Mouse (Mus musculus): ENCODE results near the gene Tsnaxip1. TPM values are rescaled to one million over a fixed set of nuclear protein-coding genes. Genes with fewer than 3 reads are reported as not detected.

Tsnaxip1 gene
- total RNA-seq (2021), result not detected
- long read RNA-seq, experiment 1, result 0 reads
- long read RNA-seq, experiment 2, result 0 reads

DNA sequence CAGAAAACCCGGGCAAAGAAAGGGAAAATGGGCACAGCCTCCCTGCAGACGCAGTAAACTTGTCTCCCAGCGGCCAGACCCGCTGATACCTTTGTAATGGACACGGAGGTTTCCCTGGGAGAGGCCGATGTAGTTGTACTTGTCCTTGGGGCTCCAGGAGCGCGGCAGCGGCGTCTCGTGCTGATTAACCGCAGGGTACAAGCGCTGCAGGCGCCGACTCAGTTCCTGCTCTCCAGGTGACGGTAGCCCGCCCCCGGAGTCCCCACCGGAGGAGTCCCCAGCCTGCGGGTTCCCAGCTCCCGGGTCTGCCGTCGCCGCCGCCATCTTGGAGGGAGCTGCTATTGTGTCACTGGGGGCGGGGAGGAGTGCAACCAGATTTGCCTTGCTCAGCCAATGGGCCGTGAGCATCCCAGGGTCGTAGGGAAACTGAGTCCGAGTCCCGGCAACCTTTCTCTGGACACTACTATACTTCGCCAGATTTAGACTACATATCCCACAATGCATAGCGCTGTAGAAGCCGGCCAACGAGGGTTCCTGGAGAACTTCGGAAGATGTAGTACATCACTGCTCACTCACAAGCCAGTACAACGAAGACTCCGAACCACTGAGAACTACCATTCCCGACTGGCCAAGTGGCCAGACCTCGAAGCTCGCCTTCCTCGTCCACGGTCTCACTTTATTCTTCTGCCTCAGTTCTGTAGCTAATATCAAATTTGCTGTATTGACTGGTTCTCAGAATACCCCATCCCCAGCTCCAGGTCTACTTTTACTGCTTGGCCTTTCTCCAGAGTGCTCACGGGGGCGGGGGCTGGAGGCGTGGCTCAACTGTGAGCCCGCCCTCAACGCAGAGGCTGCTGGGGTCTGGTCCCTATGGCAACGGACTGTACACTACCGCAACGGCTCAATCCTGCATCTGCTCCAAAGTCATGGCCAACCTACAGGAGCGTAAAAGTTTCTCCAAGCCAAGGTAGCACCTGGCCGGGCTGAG, at the start of gene Tsnaxip1, which contains the start of gene Ranbp10:
Gene Tsnaxip1 (plus strand): TSS at position 871 of the 988 bp plus-strand sequence.
Gene Ranbp10 (minus strand): TSS at position 490 of the 988 bp plus-strand sequence.
- DNase-seq, result peak; percentile 89

DNA sequence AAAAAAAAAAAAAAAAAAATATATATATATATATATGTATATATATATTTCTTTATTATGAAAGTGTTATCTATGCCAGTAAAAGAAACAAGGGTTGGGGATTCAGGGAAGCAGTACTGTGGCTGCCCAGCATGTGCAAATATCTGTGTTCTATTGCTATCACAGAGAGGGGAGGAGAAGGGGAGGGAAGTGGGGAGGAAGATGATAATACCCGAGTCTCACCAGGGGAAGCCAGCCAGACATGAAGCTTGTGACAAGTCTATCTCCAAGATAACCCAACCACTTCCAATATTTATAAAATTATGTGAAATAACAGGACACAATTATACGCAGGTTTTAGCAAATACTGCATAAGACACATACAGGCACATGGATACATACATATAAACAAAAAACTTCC, 49.7 kb upstream of the Tsnaxip1 start:
- DNase-seq, result no peak

DNA sequence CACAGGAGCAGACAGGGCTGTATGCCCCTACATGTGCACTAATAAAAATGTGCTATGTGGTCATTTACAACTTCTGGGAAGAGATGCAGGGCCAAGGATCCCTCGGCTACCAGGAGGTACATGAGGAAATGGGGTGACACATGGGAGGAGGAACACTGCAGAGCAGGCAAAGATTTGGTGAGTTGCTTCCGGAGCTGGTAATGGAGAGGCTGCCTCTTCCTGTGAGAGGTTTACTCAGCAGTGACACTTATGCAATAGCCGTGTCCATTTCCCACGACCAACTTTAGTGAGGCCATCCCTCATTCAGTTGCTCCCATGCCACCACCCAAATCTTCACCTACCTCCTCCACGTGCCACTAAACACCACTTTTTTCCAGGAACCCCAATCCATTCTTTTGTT, 47.2 kb upstream of the Tsnaxip1 start:
- no peak for DNase-seq

DNA sequence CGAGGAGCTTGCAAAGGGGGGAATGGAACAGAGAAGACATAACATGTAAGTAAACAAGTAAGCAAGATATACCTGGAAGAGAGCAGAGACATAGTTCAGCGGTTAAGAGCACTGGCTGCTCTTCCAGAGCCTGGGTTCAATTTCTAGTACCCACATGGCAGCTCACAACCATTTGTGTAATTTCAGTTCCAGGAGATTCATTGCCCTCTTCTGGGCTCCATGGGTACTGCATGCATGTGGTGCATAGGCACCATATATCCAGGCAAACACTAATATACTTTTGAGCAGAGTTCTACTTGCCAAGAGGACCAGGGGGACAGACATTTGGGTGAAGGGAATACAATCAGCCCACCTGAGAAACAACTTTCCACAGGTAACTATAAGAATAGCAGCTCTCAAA, 39.3 kb upstream of the Tsnaxip1 start:
- peak; percentile 51 for DNase-seq

DNA sequence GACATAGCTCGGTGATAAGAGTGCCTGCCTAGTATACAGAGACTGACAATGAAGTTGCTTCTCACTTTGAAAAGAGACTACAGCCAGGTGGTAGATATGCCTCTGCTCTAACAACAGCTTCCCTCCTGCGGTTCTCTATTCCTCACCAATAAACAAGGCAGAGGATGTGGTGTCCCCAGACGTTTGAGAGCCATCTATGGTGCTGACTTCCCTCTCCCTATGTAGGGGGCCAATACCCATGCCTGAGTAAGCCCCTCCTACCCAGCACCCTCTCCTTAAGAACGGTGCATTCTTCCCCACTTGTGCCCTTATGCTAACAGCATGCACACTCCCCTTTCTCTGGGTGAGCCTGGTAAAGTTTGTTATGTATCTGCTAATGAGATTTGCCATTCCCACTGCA, 38.6 kb upstream of the Tsnaxip1 start:
- DNase-seq, result no peak

DNA sequence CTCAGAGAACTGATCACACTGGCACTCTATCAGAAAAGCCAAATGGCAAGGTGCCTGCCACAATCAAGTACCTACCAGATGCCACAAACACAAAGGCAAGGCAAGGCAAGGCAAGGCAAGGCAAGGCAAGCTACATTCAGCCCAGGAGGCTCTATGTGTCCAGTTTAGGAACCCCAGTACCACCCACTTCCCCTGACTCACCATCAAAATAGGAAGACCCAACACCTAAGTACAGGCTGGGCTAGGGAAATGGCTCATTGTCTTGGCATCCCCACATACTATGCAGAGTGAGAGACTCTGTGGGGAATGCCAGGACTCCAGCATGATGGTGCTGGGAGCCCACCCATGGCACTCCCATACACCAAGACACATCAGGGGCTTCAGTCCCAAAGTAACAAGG, 37.9 kb upstream of the Tsnaxip1 start:
- no peak for DNase-seq

DNA sequence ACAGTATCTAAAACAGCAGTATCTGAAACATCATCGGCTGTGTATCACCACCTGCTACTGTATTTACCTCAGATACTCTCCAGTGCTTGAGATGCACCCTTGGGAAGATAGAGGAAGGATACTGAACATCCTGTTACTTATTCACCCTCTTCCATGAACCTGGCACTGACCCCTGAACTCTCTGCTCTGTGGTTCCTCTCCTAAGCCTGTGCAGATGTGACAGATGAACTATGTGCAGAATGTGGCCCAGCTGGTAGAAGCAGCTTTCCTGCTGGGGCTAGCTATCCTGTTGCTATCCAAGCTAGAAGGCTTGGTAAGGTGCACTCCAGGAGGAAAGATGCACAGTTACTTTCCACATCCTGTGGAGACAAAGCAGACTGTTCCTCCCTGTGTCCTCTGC, 34.2 kb upstream of the Tsnaxip1 start:
- DNase-seq, result no peak

DNA sequence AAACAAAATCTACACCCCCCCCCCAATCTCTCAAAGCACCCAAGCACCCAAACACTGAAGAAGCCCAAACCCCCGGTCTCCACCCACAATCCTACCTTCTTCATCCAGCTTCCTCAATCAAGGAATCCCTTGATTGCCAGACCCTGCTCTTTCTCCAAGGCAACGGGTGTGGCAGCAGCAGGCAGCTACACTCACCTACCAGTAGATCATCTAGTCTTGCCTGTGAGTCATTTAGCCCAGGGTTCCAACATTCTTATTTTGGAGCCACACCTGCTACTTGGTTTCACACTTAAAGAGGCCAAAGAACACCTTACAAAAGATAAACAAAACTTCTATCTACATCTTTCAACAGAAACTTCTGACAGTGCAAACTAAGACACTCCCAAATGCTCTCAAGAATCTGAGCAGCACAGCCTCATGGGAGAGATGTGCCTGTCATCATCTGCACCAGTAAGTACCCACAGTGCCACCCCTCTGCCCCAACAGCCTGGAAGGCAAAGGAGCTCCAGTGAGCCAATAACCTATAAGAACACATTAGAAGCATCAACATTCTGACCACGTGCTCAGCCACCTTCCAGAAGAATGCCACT, 33.4 kb upstream of the Tsnaxip1 start:
- DNase-seq, result no peak

DNA sequence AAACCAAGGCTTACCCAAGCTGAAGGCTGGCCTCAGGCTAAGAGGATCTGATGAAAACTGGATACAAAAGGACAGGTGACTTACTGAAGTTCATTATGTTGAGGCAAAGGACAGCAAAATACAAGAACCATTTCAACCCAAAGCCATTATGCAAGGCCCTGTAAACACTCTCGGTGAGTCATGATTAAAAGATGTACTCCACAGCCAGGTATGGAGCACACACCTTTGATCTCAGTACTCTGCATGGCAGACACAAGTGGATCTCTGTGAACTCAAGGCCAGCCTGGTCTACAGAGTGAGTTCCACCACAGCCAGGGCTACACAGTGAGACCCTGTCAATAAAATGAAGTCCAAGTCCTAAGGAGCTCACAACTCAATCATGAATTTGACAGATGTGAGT, 31.7 kb upstream of the Tsnaxip1 start:
- no peak for DNase-seq

DNA sequence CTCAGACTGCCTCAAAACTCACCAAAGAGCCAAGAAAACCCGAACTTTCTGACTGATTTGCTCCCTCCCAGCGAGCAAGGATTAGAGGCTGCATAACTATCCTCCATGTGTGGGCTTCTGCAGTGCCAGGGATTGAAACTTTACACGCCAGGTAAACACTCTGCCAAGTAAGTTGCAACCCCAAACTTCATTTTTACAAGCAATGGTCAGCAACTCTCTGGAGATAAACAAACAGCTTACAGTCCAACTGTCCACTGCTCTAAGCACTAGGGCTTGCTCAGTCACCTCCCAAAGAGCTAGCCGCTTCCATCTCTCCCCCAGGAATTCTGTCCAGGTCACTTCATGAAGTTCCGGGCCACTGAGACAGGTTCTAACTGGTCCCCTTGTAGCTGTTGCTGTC, 29.1 kb upstream of the Tsnaxip1 start:
- DNase-seq, result no peak

DNA sequence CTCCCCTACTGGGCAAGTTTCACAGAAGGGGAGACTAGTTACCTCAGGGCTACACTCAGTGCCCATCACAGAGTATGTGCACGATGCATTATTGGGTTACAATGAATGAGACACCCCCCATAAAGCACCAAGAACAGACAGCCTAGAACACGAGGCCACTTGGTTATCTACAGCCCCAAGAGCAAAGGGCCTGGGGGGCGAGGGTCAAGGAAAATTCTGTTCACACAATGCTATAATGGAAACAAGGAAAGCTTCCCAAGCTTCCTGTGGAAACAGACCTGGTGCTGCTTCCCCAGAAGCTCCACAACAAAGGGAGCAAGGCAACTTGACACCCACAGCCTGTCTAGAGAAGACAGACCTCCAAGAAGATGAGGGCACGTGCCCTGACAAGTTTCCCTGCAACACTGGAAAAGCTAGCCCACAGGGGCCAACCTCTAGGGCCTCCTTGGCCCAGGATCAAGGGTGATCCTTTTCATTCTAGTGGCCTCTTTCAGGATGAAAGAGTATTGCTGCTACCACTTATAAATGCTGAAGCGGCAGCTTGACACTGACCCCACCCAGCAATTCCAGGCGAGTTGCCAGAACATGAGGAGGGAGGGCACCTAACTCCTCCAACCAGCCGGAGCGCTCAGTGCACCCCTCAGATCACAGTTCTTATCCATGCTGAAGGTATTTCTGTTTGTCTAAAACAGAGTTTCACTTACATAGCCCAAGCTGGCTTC, 28.3 kb upstream of the Tsnaxip1 start:
- peak; percentile 76 for DNase-seq

DNA sequence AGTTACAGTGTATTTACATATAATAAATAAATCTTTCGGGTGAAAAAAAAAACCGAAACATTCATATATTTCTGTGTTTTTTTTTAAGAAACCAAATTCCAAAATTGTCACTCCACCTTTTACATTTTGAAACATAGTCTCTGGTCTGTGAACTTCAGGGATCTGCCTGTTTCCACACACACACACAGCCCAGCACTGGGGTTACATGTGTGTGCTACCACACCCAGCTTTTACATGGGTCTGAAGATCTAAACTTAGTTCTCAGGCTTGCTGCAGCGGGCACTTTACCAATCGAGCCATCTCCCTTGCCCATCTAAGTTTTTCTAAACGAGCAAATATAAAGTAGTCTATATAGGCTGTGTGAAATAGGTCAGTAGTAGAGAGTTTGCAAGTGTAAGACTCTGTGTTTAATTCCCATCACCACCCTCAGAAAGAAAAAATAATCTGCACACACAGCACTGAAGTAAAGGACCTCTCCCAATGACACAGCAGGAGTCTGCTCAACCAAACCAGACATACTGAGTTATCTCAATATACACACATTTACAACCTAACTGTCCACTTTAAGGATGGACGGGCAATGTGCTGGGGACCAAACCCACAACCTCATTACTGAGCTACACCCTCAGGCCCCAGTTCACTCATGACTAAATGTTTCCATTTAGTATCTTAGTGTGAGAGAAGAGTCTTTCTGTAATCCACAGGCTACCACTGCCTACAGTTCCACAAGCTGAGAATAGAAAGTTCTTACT, 26.2 kb upstream of the Tsnaxip1 start:
- no peak for DNase-seq

DNA sequence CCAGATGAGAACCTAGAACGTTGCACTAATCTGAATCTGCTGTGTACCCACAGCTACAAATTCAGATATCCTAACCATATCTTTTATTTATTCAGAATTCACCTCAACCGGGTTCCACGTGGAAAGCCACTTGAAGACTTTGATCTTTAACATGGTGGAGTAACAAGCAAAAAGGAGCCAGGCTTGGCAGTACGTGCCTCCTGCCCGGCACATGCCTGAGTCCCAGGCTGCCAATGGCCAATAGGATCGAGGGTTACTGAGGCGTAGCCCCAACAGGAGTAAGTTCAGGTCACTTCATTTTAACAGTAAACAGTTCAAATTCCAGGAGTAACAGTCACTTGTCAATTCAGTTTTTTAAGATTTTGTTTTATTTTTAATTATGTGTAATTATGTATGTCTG, 22.7 kb upstream of the Tsnaxip1 start:
- no peak for DNase-seq

DNA sequence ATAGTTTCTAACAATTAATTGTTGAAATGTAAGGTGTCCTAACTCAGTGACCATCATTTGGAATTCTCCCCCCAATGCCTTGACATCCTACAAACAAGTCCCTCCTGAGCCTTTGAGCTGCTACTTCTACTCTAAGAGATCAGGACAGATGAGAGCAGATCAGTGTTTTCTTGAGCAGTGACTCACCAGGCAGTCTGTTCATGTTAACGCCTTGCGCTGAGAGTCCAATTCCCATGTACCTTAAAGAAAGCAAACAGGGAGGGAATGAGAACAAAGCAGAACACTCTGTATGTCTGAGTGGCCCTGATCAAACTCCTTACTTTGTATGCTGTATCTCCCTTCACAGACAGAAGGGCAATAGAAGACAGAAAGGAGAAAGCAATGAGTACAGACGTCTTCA, 22.2 kb upstream of the Tsnaxip1 start:
- no peak for DNase-seq

DNA sequence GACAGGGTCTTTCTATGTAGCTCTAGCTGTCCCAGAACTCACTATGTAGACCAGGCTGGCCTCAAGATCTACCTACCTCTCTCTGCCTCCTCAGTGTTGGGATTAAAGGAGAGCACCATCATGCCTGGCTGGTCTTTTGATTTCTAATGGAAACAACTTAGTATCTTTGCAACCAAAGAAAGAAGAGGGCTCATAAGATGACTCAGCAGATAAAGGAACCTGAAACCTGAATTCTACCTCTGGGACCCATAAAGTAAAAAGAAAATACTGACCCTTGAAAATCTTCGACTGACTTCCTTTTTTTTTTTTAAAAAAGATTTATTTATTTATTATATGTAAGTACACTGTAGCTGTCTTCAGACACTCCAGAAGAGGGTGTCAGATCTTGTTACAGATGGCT, 21.6 kb upstream of the Tsnaxip1 start:
- no peak for DNase-seq

DNA sequence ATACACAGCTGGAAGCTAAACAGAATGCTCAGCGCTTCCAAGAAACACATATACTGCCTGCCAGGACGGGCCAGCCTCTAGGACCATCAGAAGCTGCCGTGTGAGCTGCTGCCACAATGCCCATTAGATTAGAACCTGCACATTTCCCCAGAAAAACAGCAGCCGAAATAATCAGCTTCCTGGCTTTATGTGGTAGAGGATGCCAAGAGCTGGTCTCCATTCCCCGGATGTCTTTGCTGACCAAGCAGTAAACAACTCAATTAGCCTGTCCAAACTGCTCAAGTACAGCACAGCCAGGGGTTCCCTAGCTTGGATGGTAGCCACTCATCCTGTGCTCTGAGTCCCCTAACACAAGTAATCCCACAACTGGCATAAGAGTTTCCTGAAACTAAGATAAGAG, 19.8 kb upstream of the Tsnaxip1 start:
- DNase-seq, result no peak

DNA sequence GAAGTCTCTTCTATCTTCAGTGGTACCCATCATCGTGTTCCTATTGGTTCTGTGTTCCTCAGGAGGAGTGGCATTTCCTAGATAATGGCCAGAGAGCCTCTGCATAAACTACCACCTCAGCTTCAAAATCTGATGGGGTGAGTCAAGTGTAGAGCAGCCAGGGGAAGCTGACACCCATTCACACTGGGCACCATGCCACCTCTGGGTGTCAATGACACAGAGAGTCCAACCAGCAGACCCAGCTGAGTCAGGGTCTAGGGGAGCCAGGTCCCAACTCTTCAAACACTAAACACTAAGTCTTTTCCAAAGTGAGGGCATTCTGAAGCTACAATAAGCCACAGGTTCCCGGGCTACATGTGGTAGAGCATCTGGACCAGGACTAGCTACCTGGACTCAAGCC, 19.1 kb upstream of the Tsnaxip1 start:
- DNase-seq, result peak; percentile 67

DNA sequence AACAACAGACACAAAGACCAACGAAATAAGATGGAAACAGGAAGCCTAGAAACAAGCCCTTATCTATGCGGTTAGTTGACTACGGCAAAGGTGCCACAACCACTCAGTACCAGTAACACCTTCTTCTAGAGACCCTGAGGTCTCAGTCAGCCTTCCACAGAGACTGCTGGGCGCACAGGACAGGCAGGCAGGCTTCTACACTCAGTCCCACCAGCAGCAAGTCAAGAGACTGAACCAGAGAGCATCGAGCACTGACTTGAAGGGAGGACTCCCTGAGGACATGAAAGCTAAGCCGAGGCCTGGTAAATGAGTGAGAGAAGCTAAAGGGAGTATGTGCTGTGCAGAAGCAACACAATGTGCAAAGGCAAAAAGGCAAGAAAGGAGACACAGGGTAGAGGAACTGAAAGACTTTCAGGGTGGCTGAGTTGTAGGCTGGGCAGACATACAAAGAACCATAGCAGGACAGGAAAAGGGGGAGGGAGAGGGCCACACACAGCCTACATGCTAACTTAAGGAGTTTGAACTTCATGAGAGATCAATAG, 17.2 kb upstream of the Tsnaxip1 start:
- DNase-seq, result no peak

DNA sequence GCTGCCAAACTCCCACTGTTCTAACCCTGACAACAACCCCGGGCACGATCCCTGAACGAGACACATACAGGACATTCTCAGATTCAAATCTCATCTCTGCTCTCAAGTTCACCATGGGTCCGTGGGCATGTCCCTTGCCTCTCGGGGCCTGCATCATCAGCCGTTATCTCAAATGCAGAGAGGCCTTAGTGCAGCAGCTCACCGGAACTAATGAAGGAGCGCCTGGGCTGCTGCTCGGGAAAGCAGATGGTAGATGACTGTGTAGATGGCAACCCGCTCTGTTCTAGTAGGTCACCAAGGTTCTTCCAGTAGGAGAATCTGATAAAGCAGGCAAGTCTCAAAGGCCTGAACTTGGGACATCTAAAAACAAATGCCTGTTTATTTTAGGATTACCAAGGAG, 16.5 kb upstream of the Tsnaxip1 start:
- DNase-seq, result no peak

DNA sequence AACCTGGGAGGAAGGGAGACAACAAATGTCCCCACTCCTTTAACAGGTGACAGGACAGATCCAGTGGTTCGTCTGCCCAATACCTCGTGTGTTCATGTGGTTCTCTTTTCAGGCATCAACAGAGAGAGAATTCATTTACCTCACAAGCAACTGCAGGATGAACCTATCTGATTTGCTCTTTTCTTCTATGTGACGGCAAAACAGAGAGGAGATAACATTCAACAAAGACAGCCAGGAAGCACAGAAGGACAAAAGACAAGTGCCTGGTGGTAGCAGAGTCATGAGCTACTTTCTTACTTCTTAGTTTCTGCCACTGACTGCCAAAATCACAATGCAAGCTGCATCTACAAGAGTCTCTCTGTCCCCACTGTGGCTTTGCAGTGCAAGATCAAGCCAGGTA, 16.0 kb upstream of the Tsnaxip1 start:
- no peak for DNase-seq

DNA sequence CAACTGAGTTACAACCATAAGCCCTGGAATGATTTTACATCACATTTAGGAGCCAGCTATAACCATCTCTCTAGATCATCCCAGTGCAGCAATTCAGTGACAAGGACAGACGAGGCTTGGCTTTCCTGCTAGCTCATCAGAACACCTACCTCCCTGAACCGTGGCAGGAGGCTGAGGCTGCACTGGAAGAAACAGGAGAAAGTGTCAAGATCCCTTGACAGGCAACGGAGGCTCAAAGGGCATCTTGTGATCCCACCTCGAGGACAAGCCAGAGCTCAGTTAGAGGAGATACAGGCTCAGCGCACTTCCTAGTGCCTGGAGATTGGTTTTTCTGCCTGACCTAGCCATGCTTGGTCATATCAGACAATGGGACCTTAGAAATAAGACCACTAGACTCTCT, 15.0 kb upstream of the Tsnaxip1 start:
- DNase-seq, result no peak

DNA sequence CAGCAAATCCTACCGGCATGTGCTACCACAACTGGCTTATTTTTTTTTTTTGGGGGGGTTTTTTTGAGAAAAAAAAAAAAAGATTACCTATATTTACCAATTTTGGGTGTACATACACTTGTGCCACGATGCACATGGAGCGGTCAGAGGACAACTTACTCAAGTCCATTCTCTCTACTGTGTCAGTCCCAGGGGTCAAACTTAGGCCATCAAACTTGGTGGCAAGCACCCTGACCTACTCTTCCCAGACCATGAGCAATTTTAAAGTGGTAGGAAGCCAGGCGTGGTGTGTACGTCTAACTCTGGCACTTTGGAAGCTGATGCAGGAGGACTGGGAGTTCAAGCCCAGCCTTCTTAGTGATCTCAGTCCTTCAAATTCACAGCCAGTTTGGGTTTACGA, 14.3 kb upstream of the Tsnaxip1 start:
- no peak for DNase-seq
